Mouse (Mus musculus): ENCODE measurements around the gene Smpx.
A peak's percentile ranks its signal among the peaks of the same experiment; 100 is the strongest.

The Smpx gene

DNA sequence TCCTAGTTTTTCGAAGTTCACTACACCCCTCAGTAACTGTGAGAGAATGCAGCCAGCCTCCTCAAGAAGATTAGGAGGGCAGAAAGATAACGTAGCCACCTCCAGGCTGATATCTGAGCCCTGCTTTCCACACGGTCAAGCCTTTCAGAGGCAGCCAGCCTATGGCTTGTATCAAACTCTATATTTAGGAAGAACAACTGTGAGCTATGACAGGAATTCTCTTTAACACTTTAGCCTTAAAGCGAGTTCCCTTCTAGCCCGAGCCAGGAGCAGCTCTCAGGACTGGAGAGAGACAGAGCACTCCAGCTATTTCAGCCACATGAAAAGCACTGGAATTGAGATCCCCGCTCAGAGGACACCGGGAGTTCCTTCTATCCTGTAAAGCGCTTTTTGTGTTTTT lies at the start of gene Smpx:
TSS of gene Smpx (plus strand) at position 49 of the 400 bp plus-strand sequence.
- no peak for DNase-seq (ENCODE audit: low spot score)

DNA sequence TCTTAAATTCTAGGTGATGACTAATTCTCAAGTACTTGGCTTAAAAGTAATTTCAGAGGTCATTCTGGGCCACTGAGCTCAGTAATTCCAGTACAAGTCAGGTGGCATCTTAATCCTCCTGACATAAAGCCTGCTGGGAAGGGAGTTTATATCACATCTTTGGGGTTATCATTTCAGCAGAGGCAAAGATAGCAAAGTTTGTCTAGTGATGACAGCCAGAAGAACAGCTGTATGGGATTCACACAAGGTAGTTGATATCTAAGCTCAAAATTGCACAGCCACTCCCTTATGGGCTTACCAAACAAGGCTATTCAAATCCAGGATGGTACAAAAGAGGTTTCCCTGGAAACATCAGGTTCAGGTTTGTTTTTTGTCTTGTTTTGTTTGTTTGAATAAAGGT lies 43.7 kb upstream of the Smpx start:
- DNase-seq (ENCODE audit: low spot score) = no peak

DNA sequence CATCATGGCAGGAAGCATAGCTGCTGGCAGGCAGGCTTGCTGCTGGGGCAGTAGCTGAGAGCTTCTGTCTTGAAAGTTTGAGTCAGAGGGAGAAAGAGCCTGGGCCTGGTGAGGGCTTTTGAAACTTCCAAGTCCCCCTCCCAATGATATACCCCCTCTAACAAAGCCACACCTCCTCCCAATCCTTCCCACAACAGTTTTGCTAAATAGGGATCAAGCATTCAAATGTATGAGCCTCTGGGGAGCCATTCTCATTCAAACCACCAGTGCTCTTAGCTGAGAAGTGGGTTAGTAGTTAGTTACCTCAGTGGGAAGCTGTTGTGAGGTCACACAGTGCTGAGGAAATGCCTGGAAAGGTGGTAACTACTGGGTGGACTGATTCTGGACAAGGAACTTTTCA lies 41.4 kb upstream of the Smpx start:
- DNase-seq (ENCODE audit: low spot score) = no peak

DNA sequence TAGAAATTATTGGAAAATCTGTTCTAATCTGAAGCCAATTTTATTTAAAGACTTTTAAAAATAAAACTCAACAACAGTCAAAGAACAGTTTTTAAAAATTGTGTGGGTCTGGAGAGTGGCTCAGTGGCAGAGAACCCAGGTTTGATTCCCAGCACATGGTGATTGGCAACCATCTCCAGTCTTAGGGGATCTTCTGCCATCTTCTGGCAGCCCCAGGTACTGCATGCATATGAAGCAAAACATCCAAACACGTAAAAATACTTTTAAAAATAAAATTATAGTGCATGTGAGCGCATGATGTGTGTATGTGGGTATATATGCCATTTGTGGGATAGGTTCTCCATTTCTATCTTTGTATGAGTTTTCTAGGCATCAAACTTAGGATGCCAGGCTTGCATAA lies 26.9 kb upstream of the Smpx start:
- no peak for DNase-seq (ENCODE audit: low spot score)

DNA sequence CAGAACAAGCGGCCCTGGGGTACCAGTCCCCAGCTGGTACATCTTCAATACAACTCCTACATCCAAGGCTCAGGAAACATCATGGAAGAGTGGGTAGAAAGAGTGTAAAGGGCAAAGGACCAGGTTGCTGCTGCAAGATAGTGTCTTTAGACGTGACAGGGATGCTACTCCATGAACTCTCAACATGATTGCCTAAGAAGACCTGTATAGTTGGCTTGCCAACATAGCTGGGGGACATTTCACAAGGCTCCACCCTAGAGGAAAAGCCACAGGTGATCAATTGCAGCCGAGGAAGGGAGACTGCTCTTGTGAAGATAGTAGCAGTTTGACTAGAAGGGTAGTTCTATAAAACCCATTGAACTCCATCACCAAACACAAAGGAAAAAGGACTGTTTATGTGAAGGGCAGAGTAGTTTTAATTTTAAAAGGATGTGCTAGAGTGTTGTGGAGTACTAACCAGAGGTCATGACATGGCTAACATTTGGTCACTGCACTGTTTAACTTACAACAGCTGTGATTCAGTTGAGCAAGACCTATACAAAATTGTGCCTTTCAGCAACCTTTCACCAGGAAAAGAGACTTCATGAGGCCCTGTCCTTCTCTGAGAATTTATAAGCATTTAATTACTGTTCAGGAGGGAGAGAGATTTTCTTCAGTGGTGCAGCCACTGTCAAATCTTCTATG lies 23.9 kb upstream of the Smpx start:
- DNase-seq (ENCODE audit: low spot score) = no peak

DNA sequence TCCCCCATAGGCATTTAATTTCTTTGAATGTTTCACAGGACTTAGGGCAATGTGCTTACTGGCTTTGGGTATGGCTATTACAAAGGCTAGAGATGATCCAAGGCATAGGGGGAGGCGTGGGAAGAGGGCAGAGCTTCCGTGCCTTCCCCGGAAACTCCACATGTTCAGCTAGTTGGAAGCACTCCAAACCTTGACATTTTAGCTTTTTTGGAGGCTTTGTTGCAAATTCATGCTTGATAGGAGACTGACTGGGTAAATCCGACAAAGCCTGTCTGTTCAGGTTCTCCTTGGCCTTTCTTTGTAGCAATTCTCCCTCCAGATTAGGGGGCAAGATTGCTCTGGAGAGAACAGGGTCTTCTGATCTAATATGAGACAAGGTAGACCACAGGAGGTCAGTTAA lies 7.5 kb upstream of the Smpx start:
- no peak for DNase-seq (ENCODE audit: low spot score)

DNA sequence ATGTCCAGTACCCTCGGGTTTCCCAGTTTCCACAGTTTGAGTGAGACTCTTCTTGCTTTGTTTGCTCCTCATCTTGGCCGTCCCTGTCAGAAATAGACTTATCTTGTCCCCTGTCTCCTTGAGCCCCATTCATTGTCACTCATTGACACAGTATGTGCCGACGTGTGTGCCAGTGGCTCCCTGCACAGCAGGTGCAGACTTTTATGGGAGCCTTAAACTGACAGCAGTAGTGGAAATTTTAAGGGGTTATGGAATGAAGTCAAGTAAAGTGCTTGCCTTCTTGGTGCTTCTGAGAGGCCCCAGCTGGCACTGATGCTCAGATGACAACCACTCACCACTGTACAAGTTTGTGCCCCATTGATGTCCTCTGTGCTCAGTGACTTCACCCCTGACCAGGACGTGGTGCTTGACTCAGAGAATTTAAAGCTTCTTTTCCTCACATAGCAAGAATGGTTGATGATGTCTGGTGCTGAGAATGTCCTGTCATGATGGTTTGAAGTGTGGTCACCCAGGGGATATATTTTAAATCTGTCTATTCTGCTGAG lies 1.0 kb upstream of the Smpx start:
- DNase-seq (ENCODE audit: low spot score) = no peak

DNA sequence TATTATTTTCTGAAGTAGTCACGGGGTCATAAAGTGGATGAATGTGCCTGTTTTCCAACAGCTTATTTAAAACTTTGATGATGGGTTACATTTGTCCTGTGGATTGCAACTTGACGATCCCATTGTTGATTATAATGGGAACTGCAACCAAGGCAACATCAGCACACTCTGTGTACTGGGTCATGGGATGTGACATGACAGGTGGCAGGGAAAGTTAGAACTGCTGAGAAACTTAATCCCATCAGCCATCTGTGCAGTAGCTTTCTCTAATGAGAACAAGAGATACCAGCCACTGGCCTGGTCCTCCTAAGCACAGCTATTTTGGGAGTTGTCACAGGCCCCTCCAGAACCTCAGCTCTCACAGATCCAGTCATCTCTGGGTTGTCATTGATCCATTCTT lies 8.5 kb downstream of the Smpx start:
- DNase-seq (ENCODE audit: low spot score) = no peak

DNA sequence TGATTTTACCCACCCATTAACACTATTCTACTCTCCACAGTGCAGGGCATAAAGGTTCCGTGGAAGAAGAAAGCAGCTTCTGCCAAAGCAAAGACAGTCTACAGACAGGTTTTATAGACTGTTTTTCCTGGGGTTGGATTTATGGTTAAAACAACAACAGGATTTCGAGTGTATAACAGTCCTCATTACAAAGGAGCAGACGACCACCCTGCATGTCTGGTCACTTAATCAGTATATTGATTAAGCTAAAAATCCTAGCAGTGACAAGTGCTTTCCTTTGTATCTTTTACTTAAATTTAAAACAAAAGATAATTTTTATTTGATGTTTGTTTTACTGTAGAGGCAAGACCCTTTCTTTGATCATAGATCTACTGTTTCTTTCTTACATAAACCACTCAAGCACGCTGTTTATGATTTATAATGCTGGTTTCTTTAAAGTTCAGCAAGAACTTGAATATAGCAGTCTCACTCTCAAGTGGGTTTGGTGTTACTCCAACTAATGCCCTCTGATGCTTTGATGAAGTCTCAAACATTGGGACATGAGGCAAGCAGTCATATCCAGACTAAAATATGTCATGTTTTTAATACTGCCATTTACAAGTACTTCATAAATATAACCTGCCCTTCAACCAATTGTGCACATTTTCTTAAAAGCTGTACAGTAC lies 10.0 kb downstream of the Smpx start:
- DNase-seq (ENCODE audit: low spot score) = no peak

DNA sequence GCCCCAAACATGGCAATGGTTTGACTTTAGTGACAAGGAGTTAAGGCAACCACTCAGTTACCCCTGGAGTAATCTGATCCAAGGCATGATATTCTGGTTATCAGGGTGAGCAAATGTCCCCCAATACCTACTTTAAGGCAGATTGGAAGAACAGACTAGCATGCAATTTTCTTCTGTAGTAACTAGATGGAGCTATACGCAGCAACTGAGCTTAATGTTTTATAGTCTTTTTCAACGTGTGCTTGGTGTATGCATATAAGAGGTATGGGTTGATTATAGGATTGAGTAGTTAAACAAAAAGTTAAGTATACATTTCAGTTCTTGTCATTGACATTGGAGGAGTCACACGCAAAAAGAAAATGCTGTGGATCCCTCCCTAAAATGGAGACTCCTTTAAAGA lies 21.2 kb downstream of the Smpx start:
- no peak for DNase-seq (ENCODE audit: low spot score)

DNA sequence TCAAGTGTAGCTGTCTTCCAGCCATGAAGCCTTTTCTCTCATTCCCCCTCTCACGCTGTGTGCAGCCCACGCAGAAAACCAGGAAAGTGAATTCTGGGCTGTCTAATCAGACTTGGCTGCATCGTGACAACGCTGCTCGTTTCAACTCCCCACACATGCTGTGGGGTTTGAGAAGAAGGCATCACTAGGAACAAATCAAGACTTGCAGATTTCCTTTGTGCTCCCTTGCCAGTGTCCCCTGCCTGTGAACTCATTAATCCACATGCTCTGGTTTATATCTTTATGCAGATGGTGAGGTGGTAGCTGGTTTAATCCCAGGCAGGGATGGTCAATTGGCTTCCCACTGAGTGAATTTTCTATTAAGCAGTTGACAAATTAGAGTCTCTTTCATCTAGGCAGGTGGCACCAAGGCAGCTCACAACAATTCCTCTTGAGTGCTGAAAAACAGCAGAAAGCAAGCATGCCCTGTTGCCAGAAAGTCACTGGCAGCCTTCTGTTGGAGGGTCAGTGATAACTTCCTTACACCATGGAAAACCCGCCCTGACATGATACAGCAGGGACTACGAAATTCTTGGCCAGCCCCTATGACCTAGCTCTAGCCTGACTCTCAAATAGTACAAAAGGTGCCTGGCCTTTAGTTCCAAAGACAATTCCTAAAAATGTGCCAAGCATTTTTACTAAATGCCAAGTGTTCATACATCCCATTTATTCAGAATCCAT lies 32.1 kb downstream of the Smpx start:
- DNase-seq (ENCODE audit: low spot score) = peak; percentile 22

DNA sequence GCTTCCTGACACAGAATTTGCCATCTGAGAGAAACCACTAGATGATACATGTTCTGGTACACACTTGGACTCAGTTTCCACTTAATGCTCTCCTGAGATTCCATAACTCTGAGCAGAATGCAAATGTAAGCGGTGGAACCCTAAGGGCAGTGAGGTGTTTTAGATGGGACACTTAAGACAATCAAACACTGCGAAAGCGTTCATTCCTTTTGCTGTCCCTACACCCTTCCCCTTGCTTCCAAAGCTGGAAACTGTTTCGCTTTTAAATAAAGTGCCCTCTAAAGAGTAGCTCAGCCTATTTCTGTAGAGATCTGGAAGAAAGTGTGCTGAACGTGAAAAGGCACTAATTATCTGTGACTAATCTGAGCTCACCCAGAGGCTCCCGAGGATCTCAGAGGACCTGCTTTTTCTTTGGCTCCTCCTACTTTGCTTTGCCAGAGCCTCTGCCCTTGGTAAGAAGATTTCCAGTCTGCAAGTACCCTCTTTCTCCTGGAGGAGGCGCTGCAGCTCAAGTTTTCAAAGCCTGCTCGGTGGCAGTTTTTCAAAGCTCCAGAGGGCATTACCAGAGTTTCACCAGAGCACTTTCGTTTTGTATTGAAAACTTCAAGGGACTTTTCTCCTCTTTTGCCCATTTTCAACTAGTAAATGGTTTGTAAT lies 33.1 kb downstream of the Smpx start:
- peak; percentile 64 for DNase-seq (ENCODE audit: low spot score)

DNA sequence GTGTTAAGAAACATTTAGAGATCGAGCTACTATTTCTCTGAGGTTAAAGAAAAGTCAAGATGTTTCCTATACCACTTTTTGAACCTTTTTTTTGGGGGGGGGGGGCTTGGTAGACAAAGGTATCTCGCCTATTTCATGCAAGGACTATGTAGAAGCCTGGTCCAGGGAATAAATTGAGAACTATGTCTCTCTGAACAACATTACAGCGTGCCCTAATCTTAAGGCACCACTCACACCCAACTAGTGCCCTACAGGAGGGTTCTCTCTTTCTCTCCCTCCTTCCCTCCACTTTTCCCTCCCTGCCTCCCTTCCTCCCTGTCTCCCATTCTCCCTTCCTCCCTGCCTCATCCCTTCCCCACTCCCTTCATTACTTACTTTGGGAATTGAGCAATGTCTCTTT lies 33.6 kb downstream of the Smpx start:
- DNase-seq (ENCODE audit: low spot score) = no peak

DNA sequence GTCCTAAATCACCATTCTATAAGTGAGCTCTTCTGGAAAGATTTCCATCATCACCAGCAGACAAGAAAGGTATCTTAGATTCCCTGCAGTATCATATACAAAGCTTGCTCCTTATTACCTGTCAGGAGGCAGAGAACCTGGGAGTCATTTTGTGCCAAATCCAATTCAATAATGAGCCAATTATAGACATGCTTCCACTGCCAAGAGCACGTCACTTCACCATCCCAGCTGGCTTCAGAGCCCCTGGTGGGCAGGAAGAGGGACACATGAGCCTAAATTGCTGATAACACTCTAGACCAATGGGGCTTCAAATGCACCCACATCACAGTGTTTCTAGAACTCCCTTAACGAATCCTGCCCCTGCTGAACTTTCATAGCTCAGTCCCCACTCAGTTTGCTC lies 35.1 kb downstream of the Smpx start:
- no peak for DNase-seq (ENCODE audit: low spot score)

DNA sequence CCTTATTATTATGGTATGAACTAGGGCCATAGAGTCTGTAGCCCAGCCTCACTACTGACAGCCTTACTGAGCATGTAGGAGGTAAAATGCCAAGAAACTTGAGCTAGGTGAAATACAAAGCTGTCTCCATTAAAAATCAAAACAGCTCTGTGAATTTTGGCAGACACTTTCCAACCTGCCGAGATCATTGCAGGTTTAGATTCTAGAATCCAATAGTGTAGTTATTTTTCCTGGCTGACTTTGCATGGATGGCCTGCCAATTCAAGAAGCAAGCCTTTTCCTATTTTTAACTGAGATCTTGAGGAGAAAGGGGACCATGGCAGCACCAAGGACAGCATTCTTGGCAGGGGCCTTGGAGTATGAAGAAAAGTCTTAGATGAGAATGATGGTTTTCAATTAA lies 35.6 kb downstream of the Smpx start:
- no peak for DNase-seq (ENCODE audit: low spot score)

DNA sequence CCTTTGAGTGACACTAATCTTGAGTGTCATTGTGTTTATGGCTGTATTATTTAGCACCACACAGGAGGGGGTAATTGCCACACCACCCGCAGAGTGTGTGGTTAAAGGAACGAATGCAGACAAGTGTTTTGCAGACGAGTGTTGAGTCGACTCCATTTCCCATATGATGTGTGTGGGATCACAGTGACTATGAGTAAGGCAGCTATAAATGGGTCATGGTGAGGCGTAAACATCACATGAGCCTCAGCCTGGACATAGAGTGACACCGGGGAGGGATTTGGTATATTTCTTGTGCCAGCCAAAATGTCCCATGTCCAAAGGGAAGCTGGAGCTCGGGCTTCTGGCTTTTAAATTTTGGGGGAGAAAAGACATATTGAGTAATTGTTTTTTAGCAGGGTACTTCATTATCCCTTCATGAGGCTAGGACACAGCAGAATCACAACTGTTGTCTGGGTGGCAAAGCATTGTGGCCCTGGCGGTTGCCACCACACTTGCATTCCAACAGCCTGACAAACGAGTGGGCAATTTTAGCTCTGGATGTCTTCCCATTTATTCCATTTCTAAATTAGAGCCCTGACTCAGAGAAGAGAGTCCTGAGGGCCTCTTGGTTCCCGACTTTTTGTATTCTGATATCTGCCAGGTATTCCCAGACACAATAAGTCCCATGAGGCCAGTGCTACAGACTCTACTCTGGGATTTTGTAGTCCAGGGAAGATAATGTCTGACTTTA lies 49.3 kb downstream of the Smpx start:
- no peak for DNase-seq (ENCODE audit: low spot score)

DNA sequence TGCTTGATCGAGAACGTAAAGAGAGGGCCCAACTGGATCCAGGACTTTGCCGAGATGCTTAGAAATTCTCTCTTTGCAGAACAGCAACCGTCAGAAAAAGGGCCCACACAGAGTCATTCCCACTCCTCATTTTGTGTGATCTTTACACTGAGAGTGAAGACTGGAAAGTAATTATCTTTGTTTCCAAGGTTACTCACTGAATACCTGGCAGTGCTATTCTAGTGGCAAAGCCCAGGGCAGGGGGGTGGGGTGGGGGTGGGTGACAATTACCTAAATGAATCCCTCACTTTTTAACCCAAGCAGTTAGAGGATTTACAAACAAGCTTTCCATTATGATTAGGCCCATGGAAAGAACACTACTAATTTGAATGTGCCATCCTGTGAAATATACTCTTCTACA lies 55.8 kb downstream of the Smpx start:
- DNase-seq (ENCODE audit: low spot score) = no peak

DNA sequence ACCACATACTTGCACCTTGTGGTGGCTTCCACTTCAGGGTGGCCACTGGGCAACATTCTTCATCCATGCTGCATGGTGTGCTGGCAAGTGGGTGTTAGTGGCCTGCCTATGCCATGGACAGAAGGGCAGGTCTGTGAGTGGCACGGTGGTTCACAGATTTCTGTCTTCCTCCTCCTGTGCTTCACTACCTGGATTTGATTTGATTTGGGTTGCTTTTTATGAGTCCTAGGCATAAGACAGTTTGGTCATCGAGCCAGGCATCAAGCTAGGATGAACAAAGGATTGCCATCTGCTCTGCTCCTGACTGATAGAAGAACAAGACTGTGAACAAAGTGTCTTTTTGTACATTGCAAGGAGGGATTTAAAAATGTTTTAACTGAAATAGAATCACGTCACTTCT lies 63.8 kb downstream of the Smpx start:
- DNase-seq (ENCODE audit: low spot score) = no peak

DNA sequence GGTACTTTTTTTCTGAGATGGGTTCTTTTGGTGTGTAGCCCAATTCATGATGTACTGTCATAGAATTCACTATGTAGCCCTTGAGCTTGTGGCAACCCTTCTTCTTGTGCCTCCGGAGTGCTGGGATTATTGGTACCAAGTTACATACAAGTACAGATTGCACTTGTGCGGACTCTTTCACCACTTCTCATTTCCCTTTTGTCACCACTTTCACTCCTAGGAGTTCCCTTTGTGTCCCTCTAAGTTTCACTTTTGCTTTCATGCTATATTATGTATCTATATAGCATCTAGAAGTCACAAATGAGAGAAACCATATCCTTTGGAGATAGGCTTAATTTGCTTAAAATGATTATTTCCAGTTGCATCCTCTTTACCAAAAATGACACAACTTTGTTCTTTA lies 103.0 kb downstream of the Smpx start:
- DNase-seq (ENCODE audit: low spot score) = no peak
